Mouse (Mus musculus): Measurements from ENCODE around the gene Plekhg3.

Plekhg3 gene

GRCm38 (mm10) chr12:76552958-76553357 is 22.3 kb downstream of the Plekhg3 start:
- no peak for DNase-seq

DNA sequence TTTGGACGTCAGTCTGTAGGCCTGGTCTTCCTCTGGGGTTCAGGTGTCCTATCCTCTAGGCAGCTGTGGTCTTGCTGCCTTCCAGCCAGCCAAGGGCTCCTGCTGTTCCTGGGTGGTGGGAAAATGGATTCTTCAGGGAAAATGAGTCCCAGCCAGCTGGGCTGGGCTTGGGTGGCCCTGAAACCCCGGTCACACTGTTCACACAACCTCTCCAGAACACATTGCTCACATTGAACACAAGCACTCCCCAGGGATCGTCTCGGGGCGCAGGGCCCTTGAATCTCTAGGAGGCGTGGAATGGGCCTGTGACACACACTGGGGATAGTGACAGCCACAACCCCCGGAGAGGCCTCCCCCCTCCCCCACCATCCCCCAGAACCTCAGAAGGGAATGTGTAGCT is 23.2 kb downstream of the Plekhg3 start:
- DNase-seq, result no peak

DNA sequence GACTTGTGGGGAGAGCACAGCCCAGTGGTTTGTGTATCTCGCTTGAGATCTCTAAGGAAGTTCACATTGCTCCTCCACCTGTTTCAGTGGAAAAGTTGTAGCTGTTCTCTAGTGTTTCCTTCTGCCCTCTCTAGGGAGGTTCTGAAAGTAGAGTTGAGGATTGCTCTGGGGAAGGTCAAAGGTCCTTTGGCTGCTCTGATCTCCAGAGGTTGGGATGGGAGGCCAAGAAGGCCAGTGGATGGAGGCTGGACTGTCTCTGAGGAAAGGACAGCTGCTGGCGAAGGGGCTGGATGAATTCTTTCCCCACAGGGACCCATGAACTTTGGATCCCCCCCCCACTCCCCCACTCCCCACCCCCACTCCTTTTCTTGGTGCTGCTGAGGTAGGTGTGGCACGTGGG is 23.7 kb downstream of the Plekhg3 start:
- DNase-seq, result peak; percentile 79

DNA sequence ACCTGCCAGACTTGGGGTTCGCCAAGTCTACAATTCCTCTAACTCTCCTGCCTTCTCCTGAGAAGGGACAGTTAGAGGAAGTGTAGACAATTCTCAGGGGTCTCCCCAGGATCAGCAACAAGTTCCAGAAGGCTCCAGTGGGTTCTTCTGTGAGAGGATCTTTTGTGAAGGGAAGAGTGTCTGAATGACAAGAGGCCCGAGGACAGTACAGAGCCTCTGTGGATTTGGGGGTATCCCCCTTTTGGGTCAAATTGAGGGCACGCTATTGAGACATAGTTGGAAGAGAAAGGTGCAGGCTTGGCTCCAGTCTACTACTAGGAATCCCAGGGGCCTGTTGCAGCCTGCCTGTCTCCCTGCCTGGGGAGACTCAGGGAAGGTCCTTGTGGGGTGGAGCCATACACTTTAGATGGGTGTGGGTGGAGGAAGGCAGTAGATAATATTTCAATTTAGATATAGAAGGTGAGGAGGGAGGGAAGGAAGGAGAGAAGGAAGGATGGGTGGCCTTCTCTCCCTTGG is 24.2 kb downstream of the Plekhg3 start:
- no peak for DNase-seq

- DNase-seq, result no peak
Observed at GRCm38 (mm10) chr12:76556187-76556586, 25.5 kb downstream of the Plekhg3 start.

DNA sequence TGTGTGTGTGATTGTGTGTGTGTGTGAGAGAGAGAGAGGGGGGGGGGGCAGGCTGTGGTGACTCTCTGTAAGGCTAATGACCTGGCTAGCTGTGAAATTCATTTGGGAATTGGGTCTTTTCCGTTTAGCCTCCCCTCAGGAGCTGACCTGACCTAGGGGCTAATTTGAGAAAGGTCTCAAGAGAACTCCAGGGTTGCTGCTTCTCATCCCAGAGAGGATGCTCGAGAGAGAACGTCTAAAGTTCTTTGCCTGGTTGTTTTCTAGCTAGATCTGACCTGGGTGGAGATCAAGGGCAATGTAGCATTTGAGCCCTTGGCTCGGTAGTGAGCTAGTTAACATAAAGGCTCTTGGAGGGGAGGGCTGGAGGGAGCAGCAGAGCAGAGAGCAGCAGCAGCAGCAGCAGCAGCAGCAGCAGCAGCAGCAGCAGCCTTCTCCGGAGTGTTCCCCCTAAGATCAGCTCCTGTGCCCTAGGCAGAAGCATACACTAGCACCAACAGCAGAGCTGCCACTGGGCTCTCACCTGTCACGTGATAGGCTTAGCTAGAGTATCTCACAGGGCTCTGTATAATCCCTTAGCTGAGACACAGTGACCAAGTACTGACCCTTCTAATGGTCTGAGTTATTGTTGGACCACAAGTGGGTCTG is 26.2 kb downstream of the Plekhg3 start:
- DNase-seq, result no peak

- peak; percentile 79 for DNase-seq
Observed at GRCm38 (mm10) chr12:76558206-76558605, 27.5 kb downstream of the Plekhg3 start.

GRCm38 (mm10) chr12:76562196-76562595 is 31.5 kb downstream of the Plekhg3 start:
- DNase-seq, result no peak

GRCm38 (mm10) chr12:76566284-76566683 is 35.6 kb downstream of the Plekhg3 start:
- no peak for DNase-seq

GRCm38 (mm10) chr12:76570221-76570940 is 39.7 kb downstream of the Plekhg3 start:
- DNase-seq, result peak; percentile 60

DNA sequence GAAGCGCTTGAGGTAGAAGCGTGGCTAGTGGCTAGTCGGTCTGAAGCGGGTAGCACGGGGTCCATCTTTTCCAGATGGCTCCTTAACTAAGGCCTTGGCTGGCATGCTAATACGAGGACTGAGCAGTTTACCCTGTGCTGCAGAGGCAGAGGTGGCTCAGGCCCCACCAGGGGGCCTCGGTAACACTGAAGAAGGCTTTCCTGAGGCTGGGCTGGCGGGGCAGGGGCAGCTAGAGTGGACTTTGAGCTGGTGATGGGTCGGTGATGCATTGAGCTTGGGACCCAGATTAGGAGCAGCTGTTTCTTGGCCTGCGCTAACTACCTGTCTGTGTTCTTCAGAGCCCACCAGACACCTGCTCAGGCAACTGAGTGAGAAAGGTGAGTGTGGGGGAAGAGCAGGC is 40.6 kb downstream of the Plekhg3 start:
- DNase-seq, result peak; percentile 85

GRCm38 (mm10) chr12:76572261-76573251 is 41.9 kb downstream of the Plekhg3 start:
- DNase-seq, result peak; percentile 98

GRCm38 (mm10) chr12:76573381-76573780 is 42.7 kb downstream of the Plekhg3 start:
- peak; percentile 71 for DNase-seq

DNA sequence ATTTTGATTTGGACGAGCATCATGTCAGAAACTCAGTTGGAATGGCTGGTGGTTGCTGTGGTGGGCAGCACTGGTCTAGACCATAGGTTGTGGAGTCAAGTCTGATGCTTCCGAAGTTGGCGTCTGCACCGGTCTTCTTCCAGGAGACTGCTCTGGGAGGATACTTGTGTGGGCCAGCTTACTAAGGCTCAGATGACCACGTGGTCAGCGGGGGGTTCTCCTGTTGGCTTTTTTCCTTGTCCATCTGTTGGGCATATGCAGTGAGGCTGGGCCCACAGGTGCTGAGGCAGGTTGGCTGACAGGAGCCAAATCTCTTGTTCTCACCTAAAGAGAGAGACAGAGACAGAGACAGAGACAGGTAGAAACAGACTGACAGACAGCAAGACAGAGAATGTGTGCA is 44.1 kb downstream of the Plekhg3 start:
- no peak for DNase-seq

GRCm38 (mm10) chr12:76576061-76576460 is 45.4 kb downstream of the Plekhg3 start:
- no peak for DNase-seq

GRCm38 (mm10) chr12:76576806-76577205 is 46.1 kb downstream of the Plekhg3 start:
- DNase-seq, result no peak

DNA sequence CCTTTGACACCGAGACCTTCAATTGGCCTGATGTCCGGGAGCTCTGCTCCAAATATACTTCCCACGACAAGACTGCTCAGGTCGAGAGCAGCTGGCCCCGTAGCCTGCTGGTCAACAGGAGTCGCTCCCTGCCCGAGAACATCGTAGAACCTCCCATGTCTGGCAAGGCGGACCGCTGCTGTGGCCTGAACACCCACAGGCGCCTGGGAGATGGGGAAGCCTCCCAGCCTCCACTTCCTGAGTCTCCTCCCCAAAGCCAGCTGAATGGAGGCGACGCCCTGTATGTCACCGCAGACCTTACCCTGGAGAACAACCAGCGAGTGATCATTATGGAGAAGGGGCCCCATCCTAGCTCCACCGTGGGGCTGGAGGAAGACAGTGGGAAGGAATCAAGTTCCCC is 47.2 kb downstream of the Plekhg3 start:
- no peak for DNase-seq

DNA sequence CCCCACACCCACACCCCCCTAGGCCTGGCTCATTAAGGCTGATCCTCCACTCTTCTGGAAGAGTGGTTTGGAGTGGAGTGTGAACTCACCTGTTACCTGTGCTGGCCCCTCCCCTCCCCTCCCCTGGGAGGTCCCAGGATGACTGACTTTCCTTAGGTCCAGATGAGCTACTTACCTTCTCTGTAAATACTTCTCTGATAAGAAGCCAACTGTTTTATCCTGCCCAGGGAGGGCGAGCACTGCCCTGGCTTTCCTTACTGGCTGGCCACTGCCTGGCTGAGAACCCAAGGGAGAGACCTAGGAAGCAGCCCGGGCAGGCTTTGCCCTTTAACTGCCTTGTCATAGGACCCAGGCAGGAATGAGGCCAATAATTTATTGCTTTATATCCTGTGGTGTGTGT is 47.8 kb downstream of the Plekhg3 start:
- peak; percentile 46 for DNase-seq

DNA sequence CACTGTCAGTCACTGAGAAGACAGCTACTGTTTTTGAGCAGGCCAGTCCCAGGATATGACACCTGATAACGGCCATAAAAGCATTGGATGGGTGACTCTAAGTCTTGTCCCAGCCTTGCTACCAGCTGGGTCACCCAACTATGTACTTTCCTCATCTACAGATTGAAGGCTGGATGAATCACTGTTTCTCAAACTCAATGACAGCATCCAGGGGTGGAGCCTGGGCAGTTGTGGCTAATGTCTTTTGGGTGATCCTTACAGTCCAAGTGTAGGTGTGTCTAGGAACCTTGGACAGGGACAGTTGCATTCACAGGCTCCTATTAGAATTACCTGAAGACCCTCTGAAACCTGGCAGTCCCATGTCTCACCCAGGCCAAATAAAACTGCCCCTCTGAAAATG is 49.1 kb downstream of the Plekhg3 start:
- DNase-seq, result no peak

DNA sequence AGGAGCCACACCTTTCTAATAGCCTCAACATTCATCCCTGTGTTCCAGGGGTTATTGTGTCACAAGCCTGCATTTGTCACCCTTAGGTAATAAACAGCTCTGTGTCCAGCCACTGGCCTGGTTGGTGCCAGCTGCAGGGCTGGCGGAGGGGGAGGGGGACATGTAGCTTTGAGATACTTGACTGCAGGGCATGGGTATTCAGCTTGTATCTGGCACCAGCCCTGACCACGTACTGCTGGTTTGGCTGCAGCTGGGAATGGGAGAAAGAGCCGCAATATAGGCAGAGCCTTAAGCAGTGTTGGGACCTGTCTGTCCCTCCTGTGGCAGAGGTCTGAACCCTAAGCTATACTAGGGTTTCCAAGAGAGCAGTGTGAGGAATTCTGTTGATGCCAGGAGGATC is 51.4 kb downstream of the Plekhg3 start:
- peak; percentile 43 for DNase-seq

GRCm38 (mm10) chr12:76582841-76583240 is 52.1 kb downstream of the Plekhg3 start:
- peak; percentile 55 for DNase-seq

- DNase-seq, result no peak
Observed at GRCm38 (mm10) chr12:76583454-76583853, 52.8 kb downstream of the Plekhg3 start.

- no peak for DNase-seq
Observed at GRCm38 (mm10) chr12:76585028-76585427, 54.3 kb downstream of the Plekhg3 start.

All from kidney, adult 9 months (tissue).